Mouse (Mus musculus) heart, embryonic 10.5 days (tissue): ENCODE measurements at regions not wholly inside any gene's neighbourhood (a gene's known extent, or its start where the extent isn't known, plus 50 kb on each side); places are given as distances from the start of the nearest gene placed in this dataset.

ENCODE experiments used
- DNase-seq: peaks from one replicate; pipeline ENCODE4 v3.0.0-alpha.2; 2017; ENCODE audit warnings: low spot score
- H3K27ac ChIP-seq: fragments of 300-500 bp; sonication (generic); 2 replicates; pipeline ENCODE4 v1.5.1; 2016; ENCODE audit warnings: mild to moderate bottlenecking
- H3K27me3 ChIP-seq: fragments of 300-500 bp; sonication (generic); 2 replicates; pipeline ENCODE4 v1.6.1; 2016; ENCODE audit warnings: mild to moderate bottlenecking; ENCODE audit not compliant: poor library complexity, insufficient read depth, severe bottlenecking
- H3K36me3 ChIP-seq: fragments of 300-500 bp; sonication (generic); 2 replicates; pipeline ENCODE4 v1.6.1; 2016; ENCODE audit warnings: mild to moderate bottlenecking, moderate library complexity
- H3K4me1 ChIP-seq: fragments of 300-500 bp; sonication (generic); 2 replicates; pipeline ENCODE4 v1.6.1; 2016; ENCODE audit warnings: mild to moderate bottlenecking
- H3K4me3 ChIP-seq: fragments of 300-500 bp; sonication (generic); 2 replicates; pipeline ENCODE4 v1.5.1; 2016; ENCODE audit warnings: mild to moderate bottlenecking, moderate library complexity
- H3K9me3 ChIP-seq: fragments of 300-500 bp; sonication (generic); 2 replicates; pipeline ENCODE4 v1.6.1; 2016; ENCODE audit warnings: mild to moderate bottlenecking, moderate library complexity
- WGBS: fragments of 180-500 bp; shearing (Covaris S2); methylation state at CpG from one replicate; pipeline ENCODE4 v1.1.7; 2016; 5-methylcytosine and 5-hydroxymethylcytosine counted together

- 0 out of 2 replicates have a peak, but pooled peaks cover 5% of the 10 kb centered on the region for H3K4me1 ChIP-seq
- H3K27me3 ChIP-seq, result no peaks in the 10 kb centered on the region
- no peaks in the 10 kb centered on the region for H3K9me3 ChIP-seq
- WGBS, result 16% methylated on average over 2 of the region's 2 CpGs
- DNase-seq, result peak; percentile 79
- H3K27ac ChIP-seq, result no peak overlapping the region
- no peak overlapping the region for H3K4me3 ChIP-seq
- H3K36me3 ChIP-seq, result no peaks in the 10 kb centered on the region
Measured at GRCm38 (mm10) chr15:56856057-56856456, 621.4 kb downstream of the Slc22a22 start.

- no peaks in the 10 kb centered on the region for H3K36me3 ChIP-seq
- H3K4me1 ChIP-seq, result no peaks in the 10 kb centered on the region
- 66% methylated on average over 5 of the region's 5 CpGs for WGBS
- H3K27ac ChIP-seq, result no peak overlapping the region
- no peaks in the 10 kb centered on the region for H3K9me3 ChIP-seq
- H3K27me3 ChIP-seq, result no peaks in the 10 kb centered on the region
- no peak for DNase-seq
- no peak overlapping the region for H3K4me3 ChIP-seq
Measured at GRCm38 (mm10) chr15:56853106-56853505, 624.3 kb downstream of the Slc22a22 start.

GRCm38 (mm10) chr15:56847469-56848128 is 629.8 kb downstream of the Slc22a22 start:
- H3K4me1 ChIP-seq, result no peaks in the 10 kb centered on the region
- no peak for DNase-seq
- WGBS, result 84% methylated on average over 6 of the region's 6 CpGs

GRCm38 (mm10) chr15:56844574-56844973 is 632.9 kb downstream of the Slc22a22 start:
- Histone ChIP-seq H3K27me3 (no peaks in the 10 kb centered on the region), H3K4me3 (no peak overlapping the region), H3K4me1 (no peaks in the 10 kb centered on the region), H3K27ac (no peak overlapping the region), H3K36me3 (no peaks in the 10 kb centered on the region), H3K9me3 (no peaks in the 10 kb centered on the region)
- WGBS, result 65% methylated on average over 1 of the region's 1 CpGs
- DNase-seq, result no peak

More at GRCm38 (mm10) chr15:56847469-56848128, 629.8 kb downstream of the Slc22a22 start:
- Histone ChIP-seq H3K27me3 (no peaks in the 10 kb centered on the region), H3K4me3 (no peak overlapping the region), H3K9me3 (no peaks in the 10 kb centered on the region), H3K27ac (no peak overlapping the region), H3K36me3 (no peaks in the 10 kb centered on the region)

- H3K36me3 ChIP-seq, result no peaks in the 10 kb centered on the region
- H3K4me1 ChIP-seq, result no peaks in the 10 kb centered on the region
- no peak overlapping the region for H3K4me3 ChIP-seq
- 92% methylated on average over 3 of the region's 3 CpGs for WGBS
- no peak for DNase-seq
- H3K9me3 ChIP-seq, result no peaks in the 10 kb centered on the region
- H3K27me3 ChIP-seq, result no peaks in the 10 kb centered on the region
- no peak overlapping the region for H3K27ac ChIP-seq
Measured at GRCm38 (mm10) chr15:56841516-56841915, 635.9 kb downstream of the Slc22a22 start.

GRCm38 (mm10) chr15:56837292-56837691 is 640.1 kb downstream of the Slc22a22 start:
- no peak overlapping the region for H3K4me3 ChIP-seq
- WGBS, result 94% methylated on average over 1 of the region's 1 CpGs
- no peak overlapping the region for H3K27ac ChIP-seq
- no peaks in the 10 kb centered on the region for H3K27me3 ChIP-seq
- no peak for DNase-seq
- H3K36me3 ChIP-seq, result no peaks in the 10 kb centered on the region
- 0 out of 2 replicates have a peak, but pooled peaks cover 3% of the 10 kb centered on the region for H3K4me1 ChIP-seq
- H3K9me3 ChIP-seq, result no peaks in the 10 kb centered on the region

GRCm38 (mm10) chr15:56834621-56835020 is 642.8 kb downstream of the Slc22a22 start:
- H3K36me3 ChIP-seq, result no peaks in the 10 kb centered on the region
- H3K27me3 ChIP-seq, result no peaks in the 10 kb centered on the region
- H3K4me3 ChIP-seq, result no peak overlapping the region
- WGBS, result 78% methylated on average over 2 of the region's 2 CpGs
- H3K27ac ChIP-seq, result no peak overlapping the region
- 0 out of 2 replicates have a peak, but pooled peaks cover 3% of the 10 kb centered on the region for H3K4me1 ChIP-seq
- H3K9me3 ChIP-seq, result no peaks in the 10 kb centered on the region
- no peak for DNase-seq

GRCm38 (mm10) chr15:56832666-56833065 is 644.8 kb downstream of the Slc22a22 start:
- Histone ChIP-seq H3K27me3 (no peaks in the 10 kb centered on the region), H3K36me3 (no peaks in the 10 kb centered on the region), H3K4me1 (0 out of 2 replicates have a peak, but pooled peaks cover 3% of the 10 kb centered on the region), H3K4me3 (no peak overlapping the region), H3K9me3 (no peaks in the 10 kb centered on the region), H3K27ac (no peak overlapping the region)
- no peak for DNase-seq
- WGBS, result 88% methylated on average over 7 of the region's 7 CpGs

- WGBS, result 55% methylated on average over 8 of the region's 8 CpGs
- no peaks in the 10 kb centered on the region for H3K9me3 ChIP-seq
- no peaks in the 10 kb centered on the region for H3K27me3 ChIP-seq
- H3K4me3 ChIP-seq, result no peak overlapping the region
- no peaks in the 10 kb centered on the region for H3K36me3 ChIP-seq
- H3K4me1 ChIP-seq, result no peaks in the 10 kb centered on the region
- H3K27ac ChIP-seq, result no peak overlapping the region
- no peak for DNase-seq
Measured at GRCm38 (mm10) chr15:56820977-56821579, 656.3 kb downstream of the Slc22a22 start.

GRCm38 (mm10) chr15:56820256-56820976 is 657.0 kb downstream of the Slc22a22 start:
- no peaks in the 10 kb centered on the region for H3K27me3 ChIP-seq
- WGBS, result 72% methylated on average over 4 of the region's 4 CpGs

GRCm38 (mm10) chr15:56818158-56818690 is 659.2 kb downstream of the Slc22a22 start:
- Histone ChIP-seq H3K9me3 (no peaks in the 10 kb centered on the region), H3K27me3 (no peaks in the 10 kb centered on the region), H3K4me1 (no peaks in the 10 kb centered on the region), H3K27ac (no peak overlapping the region), H3K4me3 (no peak overlapping the region), H3K36me3 (no peaks in the 10 kb centered on the region)
- no peak for DNase-seq
- WGBS, result 46% methylated on average over 4 of the region's 4 CpGs

More at GRCm38 (mm10) chr15:56820256-56820976, 657.0 kb downstream of the Slc22a22 start:
- no peaks in the 10 kb centered on the region for H3K4me1 ChIP-seq
- H3K27ac ChIP-seq, result no peak overlapping the region
- no peak for DNase-seq
- H3K9me3 ChIP-seq, result no peaks in the 10 kb centered on the region
- H3K4me3 ChIP-seq, result no peak overlapping the region
- H3K36me3 ChIP-seq, result no peaks in the 10 kb centered on the region

- whole genome bisulfite sequencing, result 69% methylated on average over 5 of the region's 5 CpGs
Measured at GRCm38 (mm10) chr15:56817204-56818157, 659.9 kb downstream of the Slc22a22 start.

More at GRCm38 (mm10) chr15:56817204-56818157, 659.9 kb downstream of the Slc22a22 start:
- H3K4me1 ChIP-seq, result no peaks in the 10 kb centered on the region
- H3K27ac ChIP-seq, result no peak overlapping the region
- no peak for DNase-seq
- no peaks in the 10 kb centered on the region for H3K36me3 ChIP-seq
- no peaks in the 10 kb centered on the region for H3K27me3 ChIP-seq
- no peak overlapping the region for H3K4me3 ChIP-seq
- H3K9me3 ChIP-seq, result no peaks in the 10 kb centered on the region
